ENCODE assay signal across 19 mouse cellular contexts in the genomic region with DNA sequence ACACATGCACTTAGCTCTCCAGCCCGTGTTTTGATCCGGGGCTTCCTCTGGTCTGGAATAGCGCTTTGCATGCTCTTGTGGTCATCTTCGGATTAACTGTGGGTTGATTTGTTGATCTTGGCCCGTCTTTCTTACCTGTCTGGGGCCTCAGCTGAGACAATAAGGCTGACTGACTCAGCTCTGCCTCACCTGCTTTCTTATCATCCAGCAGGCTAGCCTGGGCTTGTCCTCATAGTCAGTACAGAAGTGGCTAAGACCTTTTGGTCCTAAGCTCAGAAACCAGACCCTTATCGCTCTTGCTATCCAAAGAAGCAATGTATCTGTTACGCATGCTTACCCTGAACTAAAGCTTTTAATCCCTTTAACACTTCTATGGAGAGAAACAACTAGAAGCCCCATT. TPM values are rescaled to one million over a fixed set of nuclear protein-coding genes. Genes with fewer than 3 reads are reported as not detected.
A peak's percentile ranks its signal among the peaks of the same experiment; 100 is the strongest.
DNase-seq lines count a peak whose midpoint lies in the region; ATAC-seq and TF ChIP-seq lines count a peak whose summit lies in the region.
"Had no signal": no experiment of that assay in that cellular context is flagged by ENCODE, and none has a peak within 500 bp of the region (broad histone marks: within the 10 kb centered on the region; RNA-seq: fewer than 3 reads in every experiment).

No protein-coding gene starts in this region.

- no peak for ATAC-seq in liver, embryonic 16.5 days (ENCODE audit: low read depth)
- ATAC-seq in liver, embryonic 11.5 days (replicated peaks; ENCODE audit: low FRiP score): no peak
- no peak for ATAC-seq in stomach, embryonic 16.5 days (ENCODE audit: insufficient read depth, low FRiP score)
- ATAC-seq: activated CD4-positive, CD25-positive, alpha-beta regulatory T cell, adult 4 months; Patski had no signal

- no peak overlapping the region for H3K9ac ChIP-seq in liver, embryonic 16.5 days (ENCODE audit: low read depth, low read length)
- H3K9ac ChIP-seq in liver, embryonic 11.5 days (ENCODE audit: low read depth, low read length): no peak overlapping the region
- H3K9ac ChIP-seq in stomach, embryonic 16.5 days (ENCODE audit: low read length): no peak overlapping the region
- H3K9ac ChIP-seq: heart, embryonic 15.5 days; liver, embryonic 15.5 days; midbrain, embryonic 15.5 days; neural tube, embryonic 12.5 days had no signal

- no peaks in the 10 kb centered on the region for H3K9me3 ChIP-seq in liver, embryonic 16.5 days (replicated peaks; ENCODE audit: control insufficient read depth, low read length)
- H3K9me3 ChIP-seq in liver, embryonic 11.5 days (ENCODE audit: control insufficient read depth, low read length): no peaks in the 10 kb centered on the region
- no peaks in the 10 kb centered on the region for H3K9me3 ChIP-seq in E14TG2a.4 (ENCODE audit: low read length)
- no peaks in the 10 kb centered on the region for H3K9me3 ChIP-seq in stomach, embryonic 16.5 days (replicated peaks; ENCODE audit: control insufficient read depth, low read length)
- H3K9me3 ChIP-seq: embryonic facial prominence, embryonic 10.5 days; forebrain, embryonic 10.5 days; G1E; heart, embryonic 15.5 days; hindbrain, embryonic 13.5 days; liver, embryonic 15.5 days; midbrain, embryonic 15.5 days; neural tube, embryonic 12.5 days had no signal

- no peak for DNase-seq in liver, embryonic 11.5 days (ENCODE audit: low spot score)
- DNase-seq in ES-CJ7 (ENCODE audit: low read depth, low spot score): peak; percentile 53
- no peak for DNase-seq in cerebellum, adult 11-12 months
- no peak for DNase-seq in thymus, postnatal 14 days
- DNase-seq: gastrocnemius, postnatal 10 days; thymus, postnatal 4 days had no signal

- H3K4me1 ChIP-seq in liver, embryonic 16.5 days (ENCODE audit: control insufficient read depth, low read depth, low read length): peaks cover 4% of the 10 kb centered on the region; the same call in 1 of the 2 replicates
- H3K4me1 ChIP-seq in liver, embryonic 11.5 days (replicated peaks; ENCODE audit: control insufficient read depth, insufficient read depth, low read length): no peaks in the 10 kb centered on the region
- peaks cover 38% of the 10 kb centered on the region for H3K4me1 ChIP-seq in E14TG2a.4 (replicated peaks; ENCODE audit: low read depth, low read length)
- peaks cover 7% of the 10 kb centered on the region; the same call in 1 of the 2 replicates for H3K4me1 ChIP-seq in stomach, embryonic 16.5 days (ENCODE audit: control insufficient read depth, insufficient read depth, low read length)

- no peak for TF ChIP-seq CTCF in E14TG2a.4 (conservative IDR thresholded peaks at IDR 0.05; ENCODE audit: low read length)

- no peak overlapping the region for H3K4me2 ChIP-seq in liver, embryonic 16.5 days (ENCODE audit: low read depth, low read length)
- no peak overlapping the region for H3K4me2 ChIP-seq in liver, embryonic 11.5 days
- H3K4me2 ChIP-seq in stomach, embryonic 16.5 days (ENCODE audit: low read depth, low read length): no peak overlapping the region

- no peaks in the 10 kb centered on the region for H3K36me3 ChIP-seq in liver, embryonic 16.5 days (ENCODE audit: control insufficient read depth, insufficient read depth)
- H3K36me3 ChIP-seq in liver, embryonic 11.5 days (ENCODE audit: control insufficient read depth, insufficient read depth, low read length): no peaks in the 10 kb centered on the region
- H3K36me3 ChIP-seq in E14TG2a.4 (ENCODE audit: insufficient read depth, low read length): no peaks in the 10 kb centered on the region
- no peaks in the 10 kb centered on the region for H3K36me3 ChIP-seq in stomach, embryonic 16.5 days (ENCODE audit: control insufficient read depth, insufficient read depth, low read length)
- H3K36me3 ChIP-seq: embryonic facial prominence, embryonic 10.5 days; forebrain, embryonic 10.5 days; G1E; heart, embryonic 15.5 days; hindbrain, embryonic 13.5 days; liver, embryonic 15.5 days; midbrain, embryonic 15.5 days; neural tube, embryonic 12.5 days had no signal

- H3K27ac ChIP-seq in liver, embryonic 16.5 days (ENCODE audit: low read length): 0 out of 2 replicates have a peak overlapping the region, but pooled peaks have one; percentile 25
- H3K27ac ChIP-seq in liver, embryonic 11.5 days (ENCODE audit: low read depth, low read length): no peak overlapping the region
- peak overlapping the region; percentile 38; the same call in 1 of the 2 replicates for H3K27ac ChIP-seq in stomach, embryonic 16.5 days (ENCODE audit: low read length)
- H3K27ac ChIP-seq: embryonic facial prominence, embryonic 10.5 days; forebrain, embryonic 10.5 days; liver, embryonic 15.5 days had no signal

- H3K4me3 ChIP-seq in liver, embryonic 16.5 days (ENCODE audit: low read depth, low read length): no peak overlapping the region
- H3K4me3 ChIP-seq in liver, embryonic 11.5 days (ENCODE audit: low read depth, low read length): no peak overlapping the region
- peak overlapping the region; percentile 45 for H3K4me3 ChIP-seq in E14TG2a.4 (replicated peaks; ENCODE audit: low read length)
- H3K4me3 ChIP-seq in stomach, embryonic 16.5 days (replicated peaks; ENCODE audit: low read length): no peak overlapping the region
- H3K4me3 ChIP-seq: embryonic facial prominence, embryonic 10.5 days; forebrain, embryonic 10.5 days; heart, embryonic 15.5 days; hindbrain, embryonic 13.5 days; liver, embryonic 15.5 days; midbrain, embryonic 15.5 days; neural tube, embryonic 12.5 days had no signal

- no peaks in the 10 kb centered on the region; the same call in 1 of the 2 replicates for H3K27me3 ChIP-seq in liver, embryonic 16.5 days (ENCODE audit: control insufficient read depth, insufficient read depth, low read depth, low read length)
- H3K27me3 ChIP-seq in liver, embryonic 11.5 days (replicated peaks; ENCODE audit: control insufficient read depth, insufficient read depth, low read length): no peaks in the 10 kb centered on the region
- H3K27me3 ChIP-seq in E14TG2a.4 (ENCODE audit: insufficient read depth, low read length): peaks cover 8% of the 10 kb centered on the region
- H3K27me3 ChIP-seq in stomach, embryonic 16.5 days (ENCODE audit: control insufficient read depth, insufficient read depth, low read length): no peaks in the 10 kb centered on the region
- H3K27me3 ChIP-seq: heart, embryonic 15.5 days; hindbrain, embryonic 13.5 days; midbrain, embryonic 15.5 days; neural tube, embryonic 12.5 days had no signal

- WGBS in liver, embryonic 16.5 days (ENCODE audit: insufficient replicate concordance): 74% methylated on average over 7 of the region's 7 CpGs
- WGBS in liver, embryonic 11.5 days: 87% methylated on average over 7 of the region's 7 CpGs
- whole genome bisulfite sequencing in stomach, embryonic 16.5 days: 73% methylated on average over 7 of the region's 7 CpGs

RNA-seq across cellular contexts. Expression of a gene that starts 26.6 kb away (rescaled TPM):
- 14.1 and 16.7 TPM in 2 replicates for polyA plus RNA-seq in liver, embryonic 16.5 days (2015; fragmentation: Nextera tagmentation; extraction: Ambion mirVana)
- 34.3 and 42.6 TPM in 2 replicates for polyA plus RNA-seq in liver, embryonic 11.5 days (2014; fragmentation: Nextera tagmentation; extraction: Ambion mirVana)
- 15.8 and 15.9 TPM in 2 replicates for polyA plus RNA-seq in stomach, embryonic 16.5 days (2015; fragmentation: Nextera tagmentation; extraction: Ambion mirVana)
